Mouse (Mus musculus) hindbrain, postnatal 0 days (tissue): ENCODE measurements around the gene Ankrd13a. TPM values are rescaled to one million over a fixed set of nuclear protein-coding genes. Genes with fewer than 3 reads are reported as not detected.
A peak's percentile ranks its signal among the peaks of the same experiment; 100 is the strongest.

Source experiments
- ATAC-seq: fragments of 200-750 bp; cut with Nextera tagmentation; 2 replicates; pipeline ENCODE4 v1.8.0; 2017; ENCODE audit warnings: mild to moderate bottlenecking, moderate TSS enrichment, moderate library complexity
- DNase-seq: peaks from one replicate; pipeline ENCODE4 v3.0.0-alpha.2; 2015; ENCODE audit warnings: low spot score
- H3K27ac ChIP-seq: fragments of 300-500 bp; sonication (generic); 2 replicates; pipeline ENCODE4 v1.5.1; 2014; ENCODE audit warnings: mild to moderate bottlenecking
- H3K27me3 ChIP-seq: fragments of 300-500 bp; sonication (generic); 2 replicates; pipeline ENCODE4 v1.6.1; 2014; ENCODE audit warnings: low read length, mixed read lengths; ENCODE audit not compliant: insufficient read depth
- H3K36me3 ChIP-seq: fragments of 300-500 bp; sonication (generic); 2 replicates; pipeline ENCODE4 v1.6.1; 2014; ENCODE audit warnings: low read length, mixed read lengths; ENCODE audit not compliant: insufficient read depth
- H3K4me1 ChIP-seq: fragments of 300-500 bp; sonication (generic); 2 replicates; pipeline ENCODE4 v1.6.1; 2014; ENCODE audit warnings: antibody characterized with exemption, low read length, mixed read lengths; ENCODE audit not compliant: insufficient read depth
- H3K4me2 ChIP-seq: fragments of 300-500 bp; sonication (generic); 2 replicates; pipeline ENCODE4 v1.6.1; 2014; ENCODE audit warnings: low read depth, mild to moderate bottlenecking, low read length, moderate library complexity, mixed read lengths
- H3K4me3 ChIP-seq: fragments of 300-500 bp; sonication (generic); 2 replicates; pipeline ENCODE4 v1.5.1; 2014; ENCODE audit warnings: low read length
- H3K9ac ChIP-seq: fragments of 300-500 bp; sonication (generic); replicated peaks from 2 replicates; pipeline ENCODE4 v1.6.1; 2014; ENCODE audit warnings: mild to moderate bottlenecking, low read length, moderate library complexity, mixed read lengths
- H3K9me3 ChIP-seq: fragments of 300-500 bp; sonication (generic); 2 replicates; pipeline ENCODE4 v1.6.1; 2016; ENCODE audit warnings: low read length, mixed read lengths
- CTCF ChIP-seq: IDR thresholded peaks from 2 replicates; pipeline ENCODE4 v1.5.1; 2016; ENCODE audit warnings: antibody characterized with exemption, control low read depth, low read depth
- WGBS: fragments of 180-500 bp; shearing (Covaris S2); extraction: QIAGEN DNeasy Blood & Tissue Kit; methylation state at CpG from one replicate; pipeline ENCODE4 v1.1.7; 2014; 5-methylcytosine and 5-hydroxymethylcytosine counted together
- polyA plus RNA-seq: library from polyadenylated mRNA; unstranded; fragments of >200 nt; fragmentation: Nextera tagmentation; extraction: Ambion mirVana; gene quantifications from 2 replicates; pipeline ENCODE4 v1.2.1, GENCODE M21; 2015
- total RNA-seq: library from RNA; depleted of rRNA; stranded (reverse); fragments of >200 nt; gene quantifications from 2 replicates; pipeline ENCODE4 v1.2.3, GENCODE M21; 2014

The Ankrd13a gene
- total and polyA plus RNA-seq, 2 experiments from 2014 or later: 30.7 to 44.7 TPM

DNA sequence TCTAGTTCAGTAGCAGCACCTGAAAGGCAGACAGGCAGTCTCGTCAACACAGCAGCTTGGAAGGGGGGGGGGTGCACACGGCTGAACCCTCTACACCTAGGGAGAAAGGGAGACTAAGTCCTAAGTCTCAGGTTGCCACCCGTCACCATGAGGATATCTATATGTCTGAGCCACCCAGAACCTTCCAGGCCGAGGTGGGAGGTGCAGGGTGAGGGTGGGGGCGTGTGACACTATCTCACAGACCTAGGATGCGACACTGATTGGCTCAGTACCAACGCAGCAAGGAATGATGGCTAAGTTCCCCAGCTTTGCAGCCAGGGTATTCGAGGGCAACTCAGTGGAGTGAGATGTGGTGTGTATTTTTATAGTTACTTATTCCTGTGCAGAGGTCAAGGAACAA lies 33.9 kb downstream of the Ankrd13a start:
- no peaks in the 10 kb centered on the region for H3K27me3 ChIP-seq
- H3K4me3 ChIP-seq: no peak overlapping the region
- H3K4me2 ChIP-seq: no peak overlapping the region
- H3K36me3 ChIP-seq: peaks cover 25% of the 10 kb centered on the region
- no peaks in the 10 kb centered on the region for H3K4me1 ChIP-seq
- H3K9ac ChIP-seq: no peak overlapping the region
- H3K9me3 ChIP-seq: no peaks in the 10 kb centered on the region
- no peak for ATAC-seq
- no peak for TF ChIP-seq CTCF
- H3K27ac ChIP-seq: no peak overlapping the region
- no peak for DNase-seq
- 76% methylated on average over 8 of the region's 8 CpGs for WGBS

DNA sequence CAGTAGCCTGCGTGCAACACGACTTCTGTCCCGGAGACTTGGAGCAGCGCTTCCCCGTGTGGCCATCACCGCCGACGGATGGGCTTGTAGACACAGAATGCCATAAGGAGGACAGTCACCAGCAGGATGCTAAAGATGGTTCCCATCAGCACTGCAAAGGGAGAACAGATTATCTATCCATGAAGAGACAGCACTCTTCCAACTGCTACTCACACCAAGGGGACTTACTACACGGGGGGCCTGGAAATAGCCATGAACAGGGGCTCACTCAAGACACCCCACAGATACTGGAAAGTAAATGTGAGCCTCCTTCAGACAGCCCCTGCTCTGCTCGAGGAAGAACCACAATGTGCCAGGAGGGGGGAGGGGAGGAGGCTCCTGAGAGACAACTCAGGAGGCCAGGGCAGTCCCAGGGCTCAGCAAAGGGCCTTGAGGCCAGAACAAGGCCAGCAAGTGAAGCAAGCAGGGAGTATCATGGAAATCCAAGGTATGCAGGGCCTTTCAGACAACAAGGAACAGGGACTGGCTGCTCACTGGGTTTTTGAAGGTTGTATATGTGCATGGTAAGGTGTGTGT lies 34.8 kb downstream of the Ankrd13a start:
- H3K9ac ChIP-seq: no peak overlapping the region

DNA sequence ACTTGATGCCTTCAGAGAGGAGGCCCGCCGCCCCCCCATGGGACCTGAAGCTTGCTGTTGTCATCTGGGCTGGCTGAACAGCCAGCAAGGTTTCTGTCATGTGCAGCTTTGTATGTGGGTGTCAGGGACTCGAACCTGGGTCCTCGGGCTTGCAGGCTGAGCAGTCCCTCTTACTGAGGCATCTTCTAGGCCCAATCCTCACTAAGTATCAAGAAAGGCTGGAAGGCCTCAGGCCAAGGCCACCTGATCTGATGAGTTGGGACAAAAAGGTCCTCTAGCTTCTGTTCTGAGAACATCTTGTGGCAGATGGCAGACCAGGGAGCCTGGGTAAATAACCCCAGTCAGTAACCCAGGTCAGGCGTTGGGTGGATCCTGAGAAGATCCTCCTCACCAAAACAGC lies 35.3 kb downstream of the Ankrd13a start:
- no peak for TF ChIP-seq CTCF
- H3K4me2 ChIP-seq: no peak overlapping the region
- no peak overlapping the region for H3K27ac ChIP-seq
- no peak for DNase-seq
- no peak overlapping the region for H3K9ac ChIP-seq
- no peaks in the 10 kb centered on the region for H3K27me3 ChIP-seq
- no peaks in the 10 kb centered on the region for H3K4me1 ChIP-seq
- ATAC-seq: no peak
- peaks cover 12% of the 10 kb centered on the region; the same call in 1 of the 2 replicates for H3K36me3 ChIP-seq
- 95% methylated on average over 5 of the region's 5 CpGs for WGBS
- no peak overlapping the region for H3K4me3 ChIP-seq
- no peaks in the 10 kb centered on the region for H3K9me3 ChIP-seq

More for the DNA sequence above, 34.8 kb downstream of the Ankrd13a start:
- H3K27me3 ChIP-seq: no peaks in the 10 kb centered on the region
- WGBS: 74% methylated on average over 10 of the region's 10 CpGs
- no peak for TF ChIP-seq CTCF
- ATAC-seq (no peak), DNase-seq (no peak)
- H3K4me3 ChIP-seq: no peak overlapping the region
- H3K36me3 ChIP-seq: peaks cover 16% of the 10 kb centered on the region
- H3K9me3 ChIP-seq: no peaks in the 10 kb centered on the region
- H3K4me2 ChIP-seq: no peak overlapping the region
- H3K4me1 ChIP-seq: no peaks in the 10 kb centered on the region
- no peak overlapping the region for H3K27ac ChIP-seq

- peak; percentile 97 for ATAC-seq
- no peaks in the 10 kb centered on the region for H3K4me1 ChIP-seq
Measured at GRCm38 (mm10) chr5:114813525-114814181, 39.2 kb downstream of the Ankrd13a start.

GRCm38 (mm10) chr5:114816599-114816998 lies 42.1 kb downstream of the Ankrd13a start:
- 59% methylated on average over 6 of the region's 6 CpGs for WGBS
- H3K9ac ChIP-seq: no peak overlapping the region
- DNase-seq (peak; percentile 34), ATAC-seq (no peak)
- TF ChIP-seq CTCF: 0 out of 2 replicates have a peak, but pooled peaks have one; percentile 6
- no peak overlapping the region for H3K4me2 ChIP-seq
- H3K27ac ChIP-seq: no peak overlapping the region
- no peaks in the 10 kb centered on the region for H3K36me3 ChIP-seq
- H3K9me3 ChIP-seq: no peaks in the 10 kb centered on the region
- H3K4me1 ChIP-seq: no peaks in the 10 kb centered on the region
- no peaks in the 10 kb centered on the region for H3K27me3 ChIP-seq
- H3K4me3 ChIP-seq: no peak overlapping the region

More at GRCm38 (mm10) chr5:114813525-114814181, 39.2 kb downstream of the Ankrd13a start:
- WGBS: under 1% methylated on average over 49 of the region's 50 CpGs
- Histone ChIP-seq H3K4me3 (peak overlapping the region; percentile 62), H3K9ac (peak overlapping the region; percentile 86), H3K4me2 (peak overlapping the region; percentile 58), H3K27me3 (no peaks in the 10 kb centered on the region), H3K36me3 (no peaks in the 10 kb centered on the region; the same call in 1 of the 2 replicates), H3K9me3 (no peaks in the 10 kb centered on the region), H3K27ac (peak overlapping the region; percentile 99)
- TF ChIP-seq CTCF: no peak
- DNase-seq: peak; percentile 96

DNA sequence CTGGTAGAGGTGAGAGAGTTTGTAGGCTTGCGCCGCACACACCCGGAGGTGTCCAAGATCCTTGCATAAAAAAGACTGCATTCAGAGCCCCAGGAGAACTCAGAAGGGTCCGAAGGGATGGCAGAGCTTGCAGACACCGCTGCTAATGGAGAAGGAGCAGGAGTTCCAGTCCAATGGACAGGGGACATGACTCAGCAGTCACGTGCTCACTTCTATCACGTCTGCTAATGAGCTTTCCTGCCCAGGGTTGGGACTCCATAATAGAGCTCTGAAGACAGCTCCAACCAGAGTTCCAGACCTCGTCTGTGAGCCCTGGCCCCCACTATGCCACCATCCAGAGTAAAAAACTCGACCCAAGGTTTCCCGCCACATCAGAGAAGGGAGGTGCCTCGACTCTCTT lies 43.6 kb downstream of the Ankrd13a start:
- Histone ChIP-seq H3K27me3 (no peaks in the 10 kb centered on the region), H3K27ac (no peak overlapping the region), H3K4me1 (no peaks in the 10 kb centered on the region), H3K9ac (no peak overlapping the region), H3K4me2 (no peak overlapping the region), H3K4me3 (no peak overlapping the region), H3K9me3 (no peaks in the 10 kb centered on the region), H3K36me3 (no peaks in the 10 kb centered on the region)
- whole genome bisulfite sequencing: 71% methylated on average over 10 of the region's 11 CpGs
- no peak for DNase-seq
- no peak for ATAC-seq
- TF ChIP-seq CTCF: no peak
